Mouse (Mus musculus) granulocyte monocyte progenitor cell, adult 5-6 weeks (primary cell): Measurements from ENCODE around the gene Arhgef39. TPM values are rescaled to one million over a fixed set of nuclear protein-coding genes. Genes with fewer than 3 reads are reported as not detected.
A peak's percentile ranks its signal among the peaks of the same experiment; 100 is the strongest.
"Not testable (repeated sequence)": the region's sequence is repeated elsewhere in the genome, so short reads cannot be mapped to it uniquely, and the experiment has no call there.

Source experiments
- ATAC-seq: replicated peaks from 2 replicates; pipeline ENCODE4 v1.8.0; 2016; ENCODE audit warnings: mild to moderate bottlenecking, moderate TSS enrichment, inconsistent platforms; ENCODE audit not compliant: poor library complexity, severe bottlenecking
- total RNA-seq, 2 experiments: library from RNA; stranded (forward) in 1 of 2; stranded (reverse) in 1 of 2; fragments of 200-712, 200-1000 nt in 1 of 2; fragments of >200 nt in 1 of 2; fragmentation: Nextera tagmentation in 1 of 2; gene quantifications; 2 replicates each; pipeline ENCODE4 v1.2.3; 2014 to 2017

Gene Arhgef39
- total RNA-seq, 2 experiments from 2014 or later: 55.5 to 81.2 TPM

DNA sequence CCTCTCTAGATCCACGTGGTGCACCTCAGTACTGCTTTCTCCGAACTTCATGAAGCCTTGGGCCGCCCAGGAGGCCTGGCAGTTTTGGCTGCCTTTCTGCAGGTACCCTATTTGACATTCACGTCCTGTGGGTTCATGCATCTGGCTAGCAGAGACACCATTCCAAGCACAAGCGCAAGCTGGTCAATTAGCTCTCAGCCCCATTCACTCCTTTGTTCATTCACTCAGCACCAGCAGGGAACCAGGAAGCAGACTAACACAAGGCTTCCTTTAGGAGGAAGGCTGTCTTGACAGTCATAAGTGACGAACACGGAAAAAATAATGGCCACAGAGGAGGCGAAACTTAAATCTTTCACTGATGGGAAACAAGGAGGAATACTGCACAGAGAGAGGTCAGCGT, 9.6 kb upstream of the Arhgef39 start:
- ATAC-seq: peak; percentile 26

- ATAC-seq: peak; percentile 92
Measured at GRCm38 (mm10) chr4:43508666-43508997, 9.1 kb upstream of the Arhgef39 start.

- ATAC-seq: peak; percentile 30
Measured at GRCm38 (mm10) chr4:43507938-43508665, 8.6 kb upstream of the Arhgef39 start.

GRCm38 (mm10) chr4:43506536-43507185, 7.2 kb upstream of the Arhgef39 start, which contains the start of gene Car9:
Gene Car9 (plus strand): TSS chr4:43506966.
- ATAC-seq: no peak

DNA sequence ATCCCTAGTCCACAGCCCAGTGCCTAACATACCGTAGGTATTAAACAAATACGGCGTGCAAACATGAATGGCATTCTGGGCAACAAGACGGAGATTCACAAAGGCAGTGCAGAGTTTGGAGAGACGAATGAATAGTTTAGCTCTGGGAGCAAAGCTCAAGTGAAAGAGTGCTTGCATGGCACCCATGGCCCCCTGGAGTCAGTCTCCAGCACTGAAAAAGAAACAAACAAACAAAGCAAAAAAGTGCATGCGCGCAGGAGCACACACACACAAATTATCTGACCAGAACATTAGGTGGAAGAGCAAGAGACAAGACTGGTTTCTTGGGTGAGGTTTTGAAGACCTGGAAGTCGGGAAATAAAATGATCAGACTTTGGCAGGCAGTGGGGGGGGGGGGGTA, 6.6 kb upstream of the Arhgef39 start:
- ATAC-seq: no peak

DNA sequence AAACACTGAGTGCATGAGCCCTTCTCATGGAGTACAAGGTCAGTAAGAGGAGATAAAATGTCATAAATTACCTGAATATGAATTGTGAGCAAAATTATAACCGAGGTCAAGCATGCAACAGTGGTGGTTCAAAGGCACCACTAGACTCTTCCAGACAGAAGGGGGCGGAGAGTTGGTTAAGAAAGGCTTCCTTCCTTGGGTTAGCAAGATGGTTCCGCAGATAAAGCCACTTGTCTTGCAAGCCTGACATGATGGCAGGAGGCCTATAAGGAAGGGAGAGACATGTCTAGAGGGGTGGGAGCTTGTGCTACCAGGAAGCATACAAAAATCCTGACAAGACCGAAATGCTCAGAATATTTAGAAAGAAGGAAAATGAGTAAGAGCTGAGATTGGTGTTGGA, 4.8 kb upstream of the Arhgef39 start:
- no peak; the same call in 1 of the 2 replicates for ATAC-seq

DNA sequence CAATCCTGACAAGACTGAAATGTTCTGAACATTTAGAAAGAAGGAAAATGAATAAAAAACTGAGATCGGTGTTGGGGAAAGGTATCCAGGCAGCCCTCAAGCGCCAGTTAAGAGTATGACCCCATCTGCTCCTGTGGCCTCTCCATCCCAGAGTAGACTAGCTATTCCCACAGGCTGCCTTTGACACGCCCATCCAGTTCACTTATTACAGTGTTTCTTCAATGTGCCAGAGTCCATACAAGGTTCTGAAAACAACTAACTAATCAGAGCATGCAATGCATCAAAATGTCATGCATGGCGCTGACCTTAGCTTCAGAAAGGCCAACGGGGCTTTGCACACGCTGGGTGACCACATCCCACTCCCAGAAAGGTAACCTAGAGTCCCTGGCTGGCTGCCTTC, 4.0 kb upstream of the Arhgef39 start:
- ATAC-seq: no peak

DNA sequence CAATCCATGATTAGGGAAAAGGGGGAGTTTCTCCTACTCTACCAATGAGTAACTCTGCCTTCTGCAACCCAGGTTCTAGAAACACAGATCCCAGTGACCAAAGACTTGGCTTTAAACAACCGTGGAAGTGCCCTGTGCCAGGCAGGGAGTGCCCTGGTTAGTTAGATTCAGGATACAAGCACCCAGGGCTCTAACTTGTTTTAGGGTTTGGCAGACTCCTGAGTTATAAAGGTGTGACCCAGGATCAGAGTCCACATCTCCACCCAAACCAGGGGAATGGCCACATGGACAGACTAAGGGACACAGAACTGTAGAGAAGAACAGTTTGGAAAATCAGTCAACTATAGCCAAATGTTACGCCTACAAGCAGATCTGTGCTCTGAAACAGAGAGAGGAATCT, 3.5 kb upstream of the Arhgef39 start:
- ATAC-seq: no peak

DNA sequence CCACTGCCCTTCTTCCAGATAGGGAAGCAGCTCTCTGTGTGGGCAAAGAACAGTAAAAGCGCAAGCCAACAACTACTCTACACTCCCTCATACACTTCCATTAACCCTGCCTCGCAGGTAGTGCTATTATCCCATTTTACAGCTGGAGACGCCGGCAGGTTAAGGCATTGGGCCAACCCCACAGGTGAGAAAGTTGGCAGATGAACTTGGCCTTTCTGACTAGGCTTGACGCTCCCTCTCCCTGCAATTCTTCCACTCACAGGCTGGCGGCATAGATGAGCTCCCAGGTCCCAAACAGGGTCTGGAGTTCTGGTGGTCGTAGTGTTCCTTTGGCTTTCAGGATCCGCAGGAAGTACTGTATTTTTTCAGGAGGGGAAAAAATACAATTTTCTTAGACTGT, 512 bp downstream of the Arhgef39 start:
- ATAC-seq: peak; percentile 28

DNA sequence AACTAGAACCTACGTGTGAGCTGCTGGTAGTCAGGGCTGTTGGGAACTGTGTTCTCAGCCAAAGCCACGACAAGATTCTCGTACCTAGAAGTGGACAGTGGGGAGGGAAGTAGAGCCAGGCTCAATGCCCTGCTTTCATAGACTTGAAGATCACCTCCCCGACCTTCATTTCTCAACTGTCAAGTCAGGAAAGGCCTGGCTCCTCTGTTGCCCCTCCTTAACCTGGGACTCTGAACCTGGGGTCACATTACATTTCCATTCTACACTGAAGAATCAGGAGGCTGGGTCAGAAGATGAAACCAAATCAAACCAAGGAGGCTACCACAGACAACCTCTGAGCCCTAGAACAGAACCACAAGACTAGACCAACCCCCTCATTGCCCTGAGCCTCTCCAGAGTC, 1.5 kb downstream of the Arhgef39 start:
- ATAC-seq: no peak

DNA sequence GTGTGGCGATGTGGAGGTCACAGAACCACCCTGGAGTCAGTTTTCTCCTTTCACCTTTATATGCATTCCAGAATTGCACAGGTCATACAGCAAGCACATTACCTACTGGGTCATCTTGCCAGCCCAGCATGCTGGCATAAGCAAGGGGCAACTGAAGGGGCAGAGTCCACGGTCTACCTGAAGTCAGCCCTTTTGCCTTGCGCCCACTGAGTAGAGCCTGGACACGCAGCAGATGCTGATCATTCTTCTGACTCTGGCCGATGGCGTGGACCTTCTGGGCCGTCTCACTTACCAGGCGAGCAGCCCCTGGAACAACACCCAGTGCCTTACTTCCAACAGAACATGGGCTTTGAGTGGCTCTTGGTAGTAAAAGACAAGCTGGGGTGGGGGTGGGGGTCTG, 2.1 kb downstream of the Arhgef39 start:
- ATAC-seq: no peak

DNA sequence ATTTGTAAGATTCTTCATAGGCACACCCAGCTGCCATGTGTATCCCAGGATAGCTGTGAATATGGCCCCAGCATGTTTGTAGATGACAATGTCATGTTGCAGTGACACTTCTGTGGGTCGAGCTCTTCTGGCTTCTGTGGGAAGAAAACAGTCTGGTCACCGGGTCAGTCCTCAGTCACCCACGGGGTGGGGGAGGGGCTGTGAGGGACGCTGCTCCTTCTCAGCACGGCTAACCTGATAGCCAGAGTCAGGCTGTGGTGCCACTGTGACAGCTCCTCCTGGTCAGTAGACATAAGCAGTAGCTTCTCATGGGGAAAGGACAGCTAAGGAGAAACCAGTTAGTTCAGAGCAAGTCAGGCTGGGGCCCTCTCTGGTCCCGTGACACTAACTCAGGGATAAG, 2.9 kb downstream of the Arhgef39 start:
- no peak for ATAC-seq

- no peak for ATAC-seq
Measured at GRCm38 (mm10) chr4:43493846-43494240, 5.7 kb downstream of the Arhgef39 start.

GRCm38 (mm10) chr4:43493186-43493845, 6.2 kb downstream of the Arhgef39 start:
- peak; percentile 85 for ATAC-seq

DNA sequence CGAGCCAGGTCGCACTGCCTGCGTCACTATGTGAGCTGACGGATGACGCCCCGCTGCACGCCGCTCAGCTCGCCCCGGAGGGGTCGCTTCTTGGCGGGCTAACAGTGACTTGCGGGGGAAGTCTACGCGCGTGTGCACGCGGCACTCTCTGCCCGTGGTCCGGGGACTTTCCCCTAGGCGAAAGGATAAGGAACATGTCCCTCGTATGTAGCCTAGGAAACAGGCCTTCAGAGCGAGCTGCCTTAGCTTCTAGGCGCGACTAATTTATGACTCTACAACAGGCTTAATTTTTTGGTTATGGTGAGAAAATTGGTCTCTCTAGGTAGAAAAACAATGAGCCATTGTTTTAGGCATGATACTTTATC, 6.7 kb downstream of the Arhgef39 start, which contains the start of gene Ccdc107:
TSS of gene Ccdc107 (plus strand) at position 80 of the 365 bp plus-strand sequence.
- ATAC-seq: peak; percentile 94

GRCm38 (mm10) chr4:43492101-43492820, 7.2 kb downstream of the Arhgef39 start:
- ATAC-seq: no peak

DNA sequence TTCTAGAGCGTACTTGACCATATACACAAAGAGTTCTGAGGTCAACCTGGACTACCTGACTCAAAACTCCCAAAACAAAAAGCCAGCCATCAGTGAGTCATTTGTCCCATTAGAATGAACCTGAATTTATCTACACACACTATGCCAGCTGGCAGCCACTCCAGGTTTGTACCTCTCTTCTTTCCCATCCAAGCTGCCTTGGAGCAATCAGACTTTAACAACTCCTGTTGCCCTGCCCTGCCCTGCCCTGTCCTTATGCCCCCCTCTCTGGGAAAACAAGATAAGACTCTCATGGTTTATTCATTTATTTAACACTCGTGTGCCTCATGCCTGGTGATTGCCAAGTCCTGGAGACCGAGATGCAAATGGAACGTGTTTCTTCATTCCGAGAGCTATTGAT, 8.7 kb downstream of the Arhgef39 start:
- ATAC-seq: no peak

- ATAC-seq: no peak
Measured at GRCm38 (mm10) chr4:43489611-43490010, 9.9 kb downstream of the Arhgef39 start.

- ATAC-seq: not testable (repeated sequence)
Measured at GRCm38 (mm10) chr4:43485666-43486065, 13.8 kb downstream of the Arhgef39 start.

DNA sequence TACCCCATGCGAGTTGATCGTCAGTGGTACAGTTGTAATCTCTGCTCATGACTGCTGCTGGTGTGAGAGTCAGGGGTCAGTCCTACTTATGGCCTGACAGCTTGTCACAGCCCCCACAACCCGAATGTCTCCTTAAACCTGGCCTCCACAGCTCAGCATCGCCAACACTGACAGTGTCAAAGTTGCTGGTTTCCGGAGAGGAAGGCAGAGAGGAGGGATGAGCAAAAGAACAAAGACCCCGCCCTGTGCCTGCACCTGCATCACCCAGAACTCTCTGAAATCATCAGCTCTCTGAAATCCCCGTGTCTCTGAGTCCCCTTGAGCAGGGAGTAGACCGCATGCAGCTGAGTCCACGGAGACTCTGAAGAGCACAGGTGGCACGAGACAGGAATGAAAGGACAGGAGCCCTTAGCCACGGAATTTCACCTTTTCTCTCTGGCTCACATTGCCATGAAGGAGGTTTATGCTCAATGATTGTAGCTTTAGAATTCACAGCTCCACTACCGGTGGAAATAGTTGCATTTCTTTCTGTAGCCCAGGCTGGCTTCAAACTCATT, 15.9 kb downstream of the Arhgef39 start, which contains the start of gene Sit1:
TSS of gene Sit1 (minus strand) at position 200 of the 557 bp plus-strand sequence.
- ATAC-seq: no peak
